Mouse (Mus musculus) ES-Bruce4 (cell line): Measurements from ENCODE around the gene Oas2. TPM values are rescaled to one million over a fixed set of nuclear protein-coding genes. Genes with fewer than 3 reads are reported as not detected.

Experiments used
- H3K27ac ChIP-seq: 2 replicates; pipeline ENCODE4 v1.5.1; 2012; ENCODE audit warnings: low read length, inconsistent platforms; ENCODE audit not compliant: insufficient read depth
- H3K27me3 ChIP-seq: 2 replicates; pipeline ENCODE4 v1.6.1; 2012; ENCODE audit warnings: mild to moderate bottlenecking, low read length, inconsistent platforms; ENCODE audit not compliant: control insufficient read depth, poor library complexity, insufficient read depth, severe bottlenecking
- H3K36me3 ChIP-seq: 2 replicates; pipeline ENCODE4 v1.6.1; 2012; ENCODE audit warnings: inconsistent platforms, mild to moderate bottlenecking, low read length, moderate library complexity; ENCODE audit not compliant: control insufficient read depth, poor library complexity, insufficient read depth, severe bottlenecking
- H3K4me1 ChIP-seq: one replicate; pipeline ENCODE4 v1.8.1; 2011; ENCODE audit warnings: low read length; ENCODE audit not compliant: control insufficient read depth, insufficient read depth
- H3K4me3 ChIP-seq: 2 replicates; pipeline ENCODE4 v1.5.1; 2011; ENCODE audit warnings: low read depth, mild to moderate bottlenecking, low read length
- H3K9ac ChIP-seq: 2 replicates; pipeline ENCODE4 v1.6.1; 2012; ENCODE audit warnings: low read depth, mild to moderate bottlenecking, inconsistent platforms; ENCODE audit not compliant: poor library complexity, severe bottlenecking
- H3K9me3 ChIP-seq: replicated peaks from 2 replicates; pipeline ENCODE4 v1.6.1; 2012; ENCODE audit warnings: mild to moderate bottlenecking, low read length, inconsistent platforms; ENCODE audit not compliant: control insufficient read depth, poor library complexity, insufficient read depth, severe bottlenecking
- CTCF ChIP-seq: IDR thresholded peaks from one replicate; pipeline ENCODE4 v1.8.1; 2011; ENCODE audit warnings: low read depth, low read length
- EP300 ChIP-seq: IDR thresholded peaks from 2 replicates; pipeline ENCODE4 v1.6.1; 2011; ENCODE audit warnings: low read depth, low read length; ENCODE audit not compliant: insufficient read depth
- POLR2A ChIP-seq: IDR thresholded peaks from one replicate; pipeline ENCODE4 v1.8.1; 2011; ENCODE audit warnings: low read length; ENCODE audit not compliant: insufficient read depth
- polyA plus RNA-seq: library from polyadenylated mRNA; stranded (reverse); fragments of >200 nt; gene quantifications from 2 replicates; pipeline ENCODE4 v1.2.4, GENCODE M21; 2011; ENCODE audit warnings: low read depth; ENCODE audit not compliant: missing spikeins, insufficient read depth, insufficient read length

The Oas2 gene
- polyA plus RNA-seq, 1 experiment = 0.76 TPM

DNA sequence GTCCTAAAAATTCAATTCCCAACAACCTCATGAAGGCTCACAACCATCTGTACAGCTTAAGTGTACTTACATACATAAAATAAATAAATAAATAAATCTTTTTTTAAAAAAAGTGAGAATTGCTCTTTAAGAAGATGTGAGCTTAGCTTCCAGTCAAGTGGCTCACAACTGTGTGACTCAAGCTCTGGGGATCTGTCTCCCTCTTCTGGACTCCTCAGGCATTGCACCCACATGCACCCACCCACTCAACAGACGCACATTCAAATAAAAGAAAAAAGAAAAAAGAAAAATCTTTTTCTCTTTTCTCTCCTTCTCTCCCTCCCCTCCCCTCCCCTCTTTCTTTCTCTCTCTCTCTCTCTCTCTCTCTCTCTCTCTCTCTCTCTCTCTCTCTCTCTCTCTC is 32.0 kb upstream of the Oas2 start:
- H3K4me1 ChIP-seq = no peaks in the 10 kb centered on the region
- H3K27me3 ChIP-seq = no peaks in the 10 kb centered on the region
- no peaks in the 10 kb centered on the region for H3K36me3 ChIP-seq
- TF ChIP-seq CTCF (peak; percentile 49), EP300 (no peak)
- H3K27ac ChIP-seq = no peak overlapping the region
- H3K9me3 ChIP-seq = no peaks in the 10 kb centered on the region
- no peak overlapping the region for H3K9ac ChIP-seq
- H3K4me3 ChIP-seq = no peak overlapping the region

DNA sequence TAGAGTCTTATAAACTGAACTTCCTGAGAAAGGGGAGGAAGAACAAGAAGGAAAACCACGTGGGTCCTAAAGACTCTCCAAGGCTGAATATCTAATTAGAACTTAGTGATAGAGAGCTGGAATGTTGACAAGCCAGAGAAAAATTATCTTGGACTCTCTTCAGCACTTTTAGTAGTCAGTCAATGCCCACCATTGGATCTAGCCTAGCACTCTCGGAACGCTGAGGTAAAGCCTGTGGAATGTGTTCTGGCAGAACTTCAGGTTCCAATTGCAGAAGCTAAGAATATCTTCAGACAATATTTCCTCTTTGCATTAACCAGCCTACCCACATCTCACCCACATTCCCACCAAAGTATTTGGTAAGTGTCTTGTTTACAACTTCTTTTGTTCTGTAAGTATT is 30.3 kb upstream of the Oas2 start:
- no peak overlapping the region for H3K4me3 ChIP-seq
- H3K36me3 ChIP-seq = no peaks in the 10 kb centered on the region
- H3K4me1 ChIP-seq = peaks cover 2% of the 10 kb centered on the region
- TF ChIP-seq POLR2A (no peak), CTCF (no peak), EP300 (no peak)
- no peaks in the 10 kb centered on the region for H3K9me3 ChIP-seq
- no peak overlapping the region for H3K9ac ChIP-seq
- no peaks in the 10 kb centered on the region for H3K27me3 ChIP-seq
- H3K27ac ChIP-seq = no peak overlapping the region

DNA sequence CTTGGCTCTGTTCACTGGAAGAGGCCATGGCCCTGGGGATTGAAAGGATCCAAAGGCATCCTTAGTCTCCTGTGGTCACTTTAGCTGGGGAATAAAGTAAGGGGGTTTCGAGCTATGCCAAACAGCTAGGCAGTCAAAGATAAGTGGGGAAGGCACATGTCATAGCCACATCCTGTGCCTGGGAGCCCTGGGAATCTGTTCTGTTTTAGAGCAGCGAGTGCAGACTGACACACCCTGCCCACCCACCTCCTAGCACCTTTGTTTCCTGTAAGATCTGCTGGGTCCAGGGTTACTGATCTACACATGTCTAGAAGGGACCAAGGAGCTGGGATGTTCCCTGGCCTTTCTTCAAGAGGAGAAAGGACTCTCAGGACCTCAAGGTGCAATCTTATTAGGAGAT is 29.3 kb upstream of the Oas2 start:
- Histone ChIP-seq H3K9ac (no peak overlapping the region), H3K27me3 (no peaks in the 10 kb centered on the region), H3K9me3 (no peaks in the 10 kb centered on the region), H3K4me3 (no peak overlapping the region), H3K36me3 (no peaks in the 10 kb centered on the region), H3K27ac (no peak overlapping the region), H3K4me1 (peaks cover 2% of the 10 kb centered on the region)
- TF ChIP-seq CTCF = no peak
- no peak for TF ChIP-seq EP300
- no peak for TF ChIP-seq POLR2A

DNA sequence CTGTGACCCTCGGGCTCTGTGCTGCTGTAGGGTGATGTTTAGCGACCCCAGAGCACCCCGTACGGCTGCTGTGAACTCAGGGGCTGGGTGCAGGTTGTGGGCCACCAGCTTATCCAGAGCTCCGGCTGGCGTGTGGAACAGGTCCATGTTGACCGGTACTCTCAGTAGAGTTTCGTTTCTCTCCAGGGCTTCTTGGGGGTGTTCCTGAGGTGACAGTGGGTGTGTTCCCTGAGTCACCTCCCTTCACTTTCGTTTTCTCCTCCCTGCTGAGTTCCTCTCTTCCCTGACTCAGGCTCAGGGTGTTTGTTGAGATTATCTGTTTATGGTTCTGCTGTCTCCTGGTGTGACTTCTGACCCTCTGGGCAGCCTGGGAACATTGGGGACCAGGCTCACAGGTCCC is 27.8 kb upstream of the Oas2 start, which contains the start of gene Oas3:
TSS of gene Oas3 (minus strand) at position 184 of the 400 bp plus-strand sequence.
- Histone ChIP-seq H3K4me1 (peaks cover 2% of the 10 kb centered on the region), H3K4me3 (no peak within 1 kb of the TSS), H3K9ac (no peak within 1 kb of the TSS), H3K27me3 (no peaks in the 10 kb centered on the region), H3K36me3 (no peaks in the 10 kb centered on the region), H3K27ac (no peak within 1 kb of the TSS), H3K9me3 (no peaks in the 10 kb centered on the region)
- no peak for TF ChIP-seq POLR2A
- no peak for TF ChIP-seq CTCF
- TF ChIP-seq EP300 = no peak

DNA sequence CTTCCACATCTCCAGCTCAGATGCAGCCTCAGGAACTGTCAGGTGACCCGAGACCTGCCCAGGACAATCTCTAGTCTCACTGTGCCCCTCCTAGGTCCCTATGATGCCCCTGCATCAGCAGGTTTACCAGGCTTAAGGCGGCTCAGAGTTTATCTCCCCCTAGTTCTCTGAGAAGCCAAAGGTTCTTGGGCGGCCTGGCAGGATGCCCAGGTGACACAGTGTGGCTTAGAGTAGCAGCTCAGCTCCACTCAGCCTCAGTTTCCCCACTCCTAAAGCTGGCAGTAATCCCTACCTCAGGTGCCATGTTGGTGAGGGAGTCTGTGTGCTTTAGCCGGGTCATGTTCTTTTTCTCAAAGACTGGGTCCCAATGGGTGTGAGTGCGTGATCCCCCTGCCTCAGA is 27.1 kb upstream of the Oas2 start:
- TF ChIP-seq EP300 (no peak), CTCF (no peak), POLR2A (no peak)
- Histone ChIP-seq H3K27ac (no peak overlapping the region), H3K36me3 (no peaks in the 10 kb centered on the region), H3K9me3 (no peaks in the 10 kb centered on the region), H3K4me1 (peaks cover 2% of the 10 kb centered on the region), H3K4me3 (no peak overlapping the region), H3K9ac (no peak overlapping the region), H3K27me3 (no peaks in the 10 kb centered on the region)

DNA sequence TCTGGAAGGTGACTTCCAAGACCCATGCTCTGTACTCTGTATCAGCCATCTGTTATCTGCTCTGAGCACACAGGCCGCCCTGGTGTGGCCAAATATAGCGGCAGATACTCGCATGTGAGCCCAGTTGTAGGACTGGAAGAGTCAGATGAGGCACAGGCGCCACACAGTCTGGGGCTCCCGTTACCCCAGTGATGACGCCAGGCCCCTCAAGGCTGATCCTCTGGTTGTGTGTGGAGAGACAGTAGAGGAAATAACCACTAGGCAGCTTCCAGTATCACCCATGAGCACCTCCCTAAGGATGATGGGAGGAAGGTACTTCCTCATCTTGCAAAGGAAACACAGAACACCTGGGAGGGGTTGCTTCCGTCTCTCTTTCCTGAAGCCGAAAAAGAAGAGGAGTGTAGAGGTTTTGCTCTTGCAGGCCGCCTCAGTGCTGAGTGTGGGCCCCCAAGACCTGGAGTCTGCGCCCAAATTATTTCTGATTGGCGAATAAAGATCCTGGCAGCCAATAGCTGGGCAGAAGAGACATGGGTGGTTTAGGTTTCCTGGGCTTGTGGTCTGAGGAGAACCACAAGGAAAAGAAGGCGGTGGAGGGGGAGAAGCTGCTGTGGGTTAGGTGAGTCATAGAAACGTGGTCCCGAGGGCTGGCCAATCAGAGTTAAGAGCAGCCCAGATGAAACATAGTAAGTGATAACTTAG is 25.8 kb upstream of the Oas2 start:
- Histone ChIP-seq H3K4me1 (peaks cover 2% of the 10 kb centered on the region), H3K27me3 (no peaks in the 10 kb centered on the region), H3K4me3 (no peak overlapping the region), H3K36me3 (no peaks in the 10 kb centered on the region), H3K9ac (no peak overlapping the region), H3K9me3 (no peaks in the 10 kb centered on the region), H3K27ac (no peak overlapping the region)
- TF ChIP-seq POLR2A (no peak), EP300 (no peak), CTCF (no peak)
